Mouse (Mus musculus) forebrain, embryonic 12.5 days (tissue): Measurements from ENCODE around the gene Nrl. TPM values are rescaled to one million over a fixed set of nuclear protein-coding genes. Genes with fewer than 3 reads are reported as not detected.

Experiments used
- ATAC-seq: fragments of 200-750 bp; cut with Nextera tagmentation; 2 replicates; pipeline ENCODE4 v1.8.0; 2017; ENCODE audit warnings: moderate TSS enrichment; ENCODE audit not compliant: low FRiP score
- H3K27ac ChIP-seq: fragments of 300-500 bp; sonication (generic); 2 replicates; pipeline ENCODE4 v1.5.1; 2016; ENCODE audit warnings: mild to moderate bottlenecking
- H3K27me3 ChIP-seq: fragments of 300-500 bp; sonication (generic); 2 replicates; pipeline ENCODE4 v1.6.1; 2016; ENCODE audit warnings: mild to moderate bottlenecking
- H3K36me3 ChIP-seq: fragments of 300-500 bp; sonication (generic); replicated peaks from 2 replicates; pipeline ENCODE4 v1.6.1; 2016; ENCODE audit warnings: mild to moderate bottlenecking
- H3K4me1 ChIP-seq: fragments of 300-500 bp; sonication (generic); 2 replicates; pipeline ENCODE4 v1.6.1; 2016
- H3K4me2 ChIP-seq: fragments of 300-500 bp; sonication (generic); 2 replicates; pipeline ENCODE4 v1.6.1; 2016; ENCODE audit warnings: mild to moderate bottlenecking, moderate library complexity
- H3K4me3 ChIP-seq: fragments of 300-500 bp; sonication (generic); replicated peaks from 2 replicates; pipeline ENCODE4 v1.5.1; 2016; ENCODE audit warnings: mild to moderate bottlenecking
- H3K9ac ChIP-seq: fragments of 300-500 bp; sonication (generic); 2 replicates; pipeline ENCODE4 v1.6.1; 2016; ENCODE audit warnings: mild to moderate bottlenecking
- H3K9me3 ChIP-seq: fragments of 300-500 bp; sonication (generic); 2 replicates; pipeline ENCODE4 v1.6.1; 2016
- WGBS: fragments of 180-500 bp; shearing (Covaris S2); methylation state at CpG from one replicate; pipeline ENCODE4 v1.1.7; 2016; 5-methylcytosine and 5-hydroxymethylcytosine counted together
- polyA plus RNA-seq: library from polyadenylated mRNA; unstranded; fragments of >200 nt; fragmentation: Nextera tagmentation; extraction: Ambion mirVana; gene quantifications from 2 replicates; pipeline ENCODE4 v1.2.1, GENCODE M21; 2016

The Nrl gene
- polyA plus RNA-seq, 1 experiment from 2014 or later: not detected

GRCm38 (mm10) chr14:55555788-55556187 lies 31.0 kb upstream of the Nrl start:
- Histone ChIP-seq H3K9me3 (no peaks in the 10 kb centered on the region), H3K36me3 (no peaks in the 10 kb centered on the region), H3K4me1 (peaks cover 5% of the 10 kb centered on the region; the same call in 1 of the 2 replicates), H3K4me2 (no peak overlapping the region), H3K9ac (no peak overlapping the region), H3K27me3 (no peaks in the 10 kb centered on the region), H3K27ac (no peak overlapping the region), H3K4me3 (no peak overlapping the region)
- WGBS: 75% methylated on average over 3 of the region's 3 CpGs
- no peak for ATAC-seq

DNA sequence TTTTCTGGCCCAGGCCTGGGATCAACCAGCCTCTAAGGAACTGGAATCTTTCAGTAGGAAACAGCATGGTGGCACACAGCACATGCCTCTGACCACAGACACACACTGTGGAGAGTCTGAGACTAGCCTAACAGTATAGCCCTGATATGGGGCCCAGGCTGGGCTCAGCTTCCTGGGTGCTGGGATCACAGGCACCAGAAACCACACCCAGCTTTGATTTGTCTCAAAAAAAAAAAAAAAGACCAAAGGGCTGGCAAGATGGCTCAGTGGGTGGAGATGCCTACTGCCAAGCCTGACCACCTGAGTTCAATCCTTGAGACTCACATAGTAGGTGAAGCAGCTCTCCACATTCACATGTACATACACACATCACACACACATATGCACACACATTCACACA lies 29.9 kb upstream of the Nrl start:
- no peak overlapping the region for H3K27ac ChIP-seq
- ATAC-seq: no peak
- H3K4me3 ChIP-seq: no peak overlapping the region
- peaks cover 5% of the 10 kb centered on the region; the same call in 1 of the 2 replicates for H3K4me1 ChIP-seq
- H3K9ac ChIP-seq: no peak overlapping the region
- H3K9me3 ChIP-seq: no peaks in the 10 kb centered on the region
- no peaks in the 10 kb centered on the region for H3K36me3 ChIP-seq
- H3K27me3 ChIP-seq: no peaks in the 10 kb centered on the region
- no peak overlapping the region for H3K4me2 ChIP-seq

DNA sequence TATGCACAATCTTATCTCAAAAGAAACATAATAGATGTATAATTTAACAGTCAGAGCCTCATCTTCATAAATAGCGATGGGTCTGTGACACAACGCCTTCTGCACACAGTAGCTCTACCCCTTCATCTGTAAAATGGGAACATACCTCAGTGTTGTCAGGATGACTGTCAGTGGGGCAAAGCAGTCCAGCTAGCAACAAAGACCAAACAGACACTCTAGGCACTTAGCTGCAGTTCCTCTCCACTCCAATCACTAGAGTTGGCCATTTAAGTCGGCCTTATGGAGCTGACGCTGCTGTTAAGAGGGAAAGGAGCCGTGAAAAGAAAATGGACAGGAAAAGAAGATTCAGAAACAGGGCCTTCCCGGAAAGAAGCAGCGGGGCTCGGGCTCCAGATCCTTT lies 27.0 kb upstream of the Nrl start:
- Histone ChIP-seq H3K36me3 (peaks cover 20% of the 10 kb centered on the region), H3K4me1 (peaks cover under 1% of the 10 kb centered on the region; the same call in 1 of the 2 replicates), H3K27ac (no peak overlapping the region), H3K27me3 (no peaks in the 10 kb centered on the region), H3K4me2 (no peak overlapping the region), H3K4me3 (no peak overlapping the region), H3K9ac (no peak overlapping the region), H3K9me3 (no peaks in the 10 kb centered on the region)
- no peak for ATAC-seq
- 94% methylated on average over 8 of the region's 8 CpGs for WGBS

DNA sequence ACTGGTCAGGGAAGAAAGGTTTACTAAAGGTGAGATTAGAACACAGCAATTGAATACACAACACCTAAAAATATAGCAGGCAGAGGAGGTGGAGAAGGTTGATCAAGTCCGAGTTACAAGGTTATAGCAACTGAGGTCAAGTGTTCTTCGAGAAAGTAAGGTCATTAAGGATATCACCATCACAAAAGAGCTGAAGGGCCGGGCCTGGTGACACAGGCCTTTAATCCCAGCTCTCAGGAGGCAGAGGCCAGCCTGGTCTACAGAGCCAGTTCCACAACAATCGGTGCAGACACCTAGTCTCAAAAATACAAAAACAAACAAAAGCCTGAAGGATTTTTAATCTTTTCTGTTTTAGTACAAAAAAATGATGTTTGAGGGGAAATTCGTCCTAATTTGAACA lies 26.6 kb upstream of the Nrl start:
- H3K27me3 ChIP-seq: no peaks in the 10 kb centered on the region
- H3K9ac ChIP-seq: no peak overlapping the region
- ATAC-seq: no peak
- no peak overlapping the region for H3K27ac ChIP-seq
- H3K4me2 ChIP-seq: no peak overlapping the region
- no peaks in the 10 kb centered on the region for H3K4me1 ChIP-seq
- H3K9me3 ChIP-seq: no peaks in the 10 kb centered on the region
- H3K4me3 ChIP-seq: no peak overlapping the region
- WGBS: 71% methylated on average over 5 of the region's 5 CpGs
- peaks cover 22% of the 10 kb centered on the region for H3K36me3 ChIP-seq

DNA sequence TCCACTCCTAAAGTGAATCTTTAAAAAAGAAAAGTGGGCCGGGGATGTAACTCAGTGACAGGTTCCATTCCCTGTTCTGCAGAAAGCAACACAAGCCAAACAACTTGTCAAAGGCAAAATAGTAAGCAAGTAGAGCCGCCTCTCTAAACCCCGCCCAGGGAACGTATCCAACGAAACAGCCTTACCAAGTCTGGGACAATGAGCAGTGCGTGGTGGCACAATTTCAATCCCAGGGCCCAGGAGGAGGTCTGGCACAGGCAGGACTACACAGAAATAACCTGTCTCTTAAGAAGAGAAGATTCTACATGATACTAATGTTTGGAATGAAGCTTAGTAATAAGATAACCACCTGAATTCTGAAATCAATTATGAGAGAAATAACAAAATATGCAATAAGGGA lies 25.4 kb upstream of the Nrl start:
- Histone ChIP-seq H3K27me3 (no peaks in the 10 kb centered on the region), H3K4me2 (no peak overlapping the region), H3K4me3 (no peak overlapping the region), H3K9me3 (no peaks in the 10 kb centered on the region), H3K27ac (no peak overlapping the region), H3K36me3 (peaks cover 26% of the 10 kb centered on the region), H3K9ac (no peak overlapping the region), H3K4me1 (no peaks in the 10 kb centered on the region)
- 88% methylated on average over 6 of the region's 6 CpGs for WGBS
- no peak for ATAC-seq

DNA sequence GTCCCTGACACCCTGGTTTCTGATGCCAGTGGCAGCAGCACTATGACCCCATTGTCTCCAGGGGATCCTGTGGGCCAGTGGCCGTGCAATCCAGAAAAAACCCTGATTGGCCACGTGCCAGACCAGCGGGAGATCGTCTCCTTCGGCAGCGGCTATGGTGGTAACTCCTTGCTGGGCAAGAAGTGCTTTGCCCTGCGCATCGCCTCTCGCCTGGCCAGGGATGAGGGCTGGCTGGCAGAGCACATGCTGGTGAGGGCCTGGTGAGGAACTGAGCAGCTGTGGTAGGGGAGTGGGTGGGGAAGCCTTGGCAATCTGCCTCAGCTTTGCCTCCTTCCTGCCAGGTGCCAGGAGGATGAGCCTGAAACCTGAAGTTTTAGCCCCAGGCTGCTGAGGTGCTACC lies 19.6 kb upstream of the Nrl start:
- Histone ChIP-seq H3K9ac (peak overlapping the region; percentile 38; the same call in 1 of the 2 replicates), H3K36me3 (peaks cover 38% of the 10 kb centered on the region)

DNA sequence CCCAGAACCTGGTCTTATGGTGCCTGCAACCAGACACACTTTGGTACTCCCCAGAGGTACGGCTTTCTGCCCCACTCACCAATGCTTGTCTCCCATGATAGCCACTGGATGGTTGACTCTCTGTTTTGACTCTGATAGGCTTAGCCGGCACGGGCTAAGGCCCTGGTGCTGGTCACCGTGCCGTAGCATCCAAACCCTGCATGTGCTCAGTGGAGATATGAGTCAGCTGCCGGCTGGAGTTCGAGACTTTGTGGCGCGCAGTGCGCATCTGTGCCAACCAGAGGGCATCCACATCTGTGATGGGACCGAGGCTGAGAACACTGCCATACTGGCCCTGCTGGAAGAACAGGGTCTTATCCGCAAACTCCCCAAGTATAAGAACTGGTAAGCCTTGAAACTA lies 17.5 kb upstream of the Nrl start:
- WGBS: 97% methylated on average over 12 of the region's 12 CpGs

More for the DNA sequence above, 19.6 kb upstream of the Nrl start:
- 85% methylated on average over 9 of the region's 9 CpGs for WGBS
- Histone ChIP-seq H3K4me3 (no peak overlapping the region), H3K27ac (0 out of 2 replicates have a peak overlapping the region, but pooled peaks have one; percentile 19), H3K4me1 (peaks cover 19% of the 10 kb centered on the region), H3K27me3 (no peaks in the 10 kb centered on the region), H3K9me3 (no peaks in the 10 kb centered on the region), H3K4me2 (no peak overlapping the region)
- no peak for ATAC-seq

DNA sequence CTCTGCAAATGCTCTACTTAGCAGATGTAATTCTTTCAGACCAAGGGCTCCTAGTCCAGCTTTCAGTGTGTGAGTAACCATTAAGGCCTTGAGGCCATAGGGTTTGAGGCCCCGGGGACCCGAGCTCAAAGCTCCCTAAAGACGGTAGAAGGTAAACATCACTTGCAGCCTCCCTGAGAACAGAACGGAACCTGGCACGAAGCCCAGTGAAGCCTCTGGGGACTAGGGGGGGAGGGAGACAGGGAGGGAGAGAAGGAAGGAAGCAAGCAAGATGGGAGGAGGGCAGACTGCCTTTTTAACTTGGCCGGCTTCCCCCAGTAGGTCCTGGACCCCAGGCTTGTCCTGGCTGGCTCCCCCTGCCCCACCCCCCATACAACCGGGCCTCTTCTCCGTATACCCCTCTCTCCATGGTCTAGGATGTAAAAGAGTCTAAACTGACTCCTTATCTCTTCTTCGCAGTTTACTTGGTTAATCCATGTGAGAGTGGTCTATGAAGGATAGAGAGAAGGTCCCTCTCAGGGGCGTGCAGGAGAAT lies 16.1 kb upstream of the Nrl start:
- H3K9ac ChIP-seq: peak overlapping the region; percentile 72
- H3K27me3 ChIP-seq: 0 out of 2 replicates have a peak, but pooled peaks cover 3% of the 10 kb centered on the region
- peak overlapping the region; percentile 83 for H3K27ac ChIP-seq
- peaks cover 19% of the 10 kb centered on the region for H3K4me1 ChIP-seq
- 7% methylated on average over 10 of the region's 10 CpGs for WGBS
- peak overlapping the region; percentile 57 for H3K4me3 ChIP-seq
- peak; percentile 72 for ATAC-seq
- peaks cover 16% of the 10 kb centered on the region for H3K36me3 ChIP-seq
- H3K9me3 ChIP-seq: no peaks in the 10 kb centered on the region
- H3K4me2 ChIP-seq: peak overlapping the region; percentile 90

More for the DNA sequence above, 17.5 kb upstream of the Nrl start:
- Histone ChIP-seq H3K27ac (no peak overlapping the region), H3K36me3 (peaks cover 19% of the 10 kb centered on the region), H3K27me3 (0 out of 2 replicates have a peak, but pooled peaks cover 3% of the 10 kb centered on the region), H3K4me2 (no peak overlapping the region), H3K9me3 (no peaks in the 10 kb centered on the region), H3K4me3 (no peak overlapping the region), H3K9ac (no peak overlapping the region), H3K4me1 (peaks cover 19% of the 10 kb centered on the region)
- ATAC-seq: no peak

DNA sequence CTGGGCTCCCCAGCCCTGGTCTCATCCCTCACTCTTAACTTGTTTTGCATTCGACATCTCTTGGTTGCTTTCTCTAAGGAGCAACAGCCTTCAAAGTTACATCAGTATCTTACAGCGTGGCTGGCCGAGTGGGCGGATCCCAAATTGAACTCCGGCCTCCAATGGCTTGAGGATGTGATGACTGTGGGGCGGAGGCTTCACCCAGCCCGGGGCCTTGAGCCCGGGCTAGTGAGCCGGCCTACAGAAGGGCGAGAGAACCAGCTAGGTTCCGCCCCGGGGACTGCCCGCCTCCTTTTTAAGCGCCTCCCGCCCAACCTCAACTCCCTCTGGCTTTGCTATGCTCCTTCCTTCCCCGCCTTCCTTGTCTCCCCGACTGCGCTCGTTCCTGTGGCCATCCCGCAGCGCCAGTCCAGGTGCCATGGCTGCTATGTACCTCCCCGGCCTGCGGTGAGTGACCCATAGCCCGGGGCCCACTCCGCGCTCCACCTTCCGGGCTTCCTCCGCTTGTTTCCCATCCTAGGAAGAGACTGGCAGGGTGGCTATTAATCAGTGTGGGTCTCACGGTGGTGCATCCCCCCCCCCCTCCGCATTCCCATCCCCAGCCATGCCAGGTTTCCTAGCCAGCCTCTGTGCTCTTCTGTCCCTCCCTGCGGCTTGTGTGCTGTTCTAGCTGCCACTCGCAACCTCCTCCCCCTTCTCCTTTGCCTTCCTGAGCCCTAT lies 15.4 kb upstream of the Nrl start, which contains the start of gene Pck2:
Gene Pck2 (plus strand): TSS at position 200 of the 720 bp plus-strand sequence.
- ATAC-seq: peak; percentile 84
- H3K27me3 ChIP-seq: 0 out of 2 replicates have a peak, but pooled peaks cover 3% of the 10 kb centered on the region
- peak within 1 kb of the TSS; percentile 72 for H3K9ac ChIP-seq
- peaks cover 19% of the 10 kb centered on the region for H3K4me1 ChIP-seq
- H3K4me2 ChIP-seq: peak within 1 kb of the TSS; percentile 90
- 0% methylated on average over 32 of the region's 32 CpGs for WGBS
- peak within 1 kb of the TSS; percentile 57 for H3K4me3 ChIP-seq
- peaks cover 13% of the 10 kb centered on the region for H3K36me3 ChIP-seq
- H3K27ac ChIP-seq: peak within 1 kb of the TSS; percentile 83
- no peaks in the 10 kb centered on the region for H3K9me3 ChIP-seq

GRCm38 (mm10) chr14:55536116-55536745 lies 11.4 kb upstream of the Nrl start:
- no peak for ATAC-seq
- H3K4me3 ChIP-seq: no peak overlapping the region
- H3K4me2 ChIP-seq: no peak overlapping the region
- WGBS: 61% methylated on average over 6 of the region's 6 CpGs
- no peaks in the 10 kb centered on the region for H3K36me3 ChIP-seq
- no peak overlapping the region for H3K27ac ChIP-seq
- H3K27me3 ChIP-seq: 0 out of 2 replicates have a peak, but pooled peaks cover 3% of the 10 kb centered on the region
- no peaks in the 10 kb centered on the region for H3K9me3 ChIP-seq
- no peak overlapping the region for H3K9ac ChIP-seq
- H3K4me1 ChIP-seq: peaks cover 15% of the 10 kb centered on the region

GRCm38 (mm10) chr14:55527940-55528339 lies 3.2 kb upstream of the Nrl start:
- Histone ChIP-seq H3K9me3 (no peaks in the 10 kb centered on the region), H3K36me3 (no peaks in the 10 kb centered on the region), H3K27me3 (peaks cover 15% of the 10 kb centered on the region), H3K4me2 (no peak overlapping the region), H3K27ac (no peak overlapping the region), H3K4me3 (no peak overlapping the region), H3K4me1 (no peaks in the 10 kb centered on the region), H3K9ac (no peak overlapping the region)
- WGBS: 18% methylated on average over 3 of the region's 3 CpGs
- ATAC-seq: no peak

DNA sequence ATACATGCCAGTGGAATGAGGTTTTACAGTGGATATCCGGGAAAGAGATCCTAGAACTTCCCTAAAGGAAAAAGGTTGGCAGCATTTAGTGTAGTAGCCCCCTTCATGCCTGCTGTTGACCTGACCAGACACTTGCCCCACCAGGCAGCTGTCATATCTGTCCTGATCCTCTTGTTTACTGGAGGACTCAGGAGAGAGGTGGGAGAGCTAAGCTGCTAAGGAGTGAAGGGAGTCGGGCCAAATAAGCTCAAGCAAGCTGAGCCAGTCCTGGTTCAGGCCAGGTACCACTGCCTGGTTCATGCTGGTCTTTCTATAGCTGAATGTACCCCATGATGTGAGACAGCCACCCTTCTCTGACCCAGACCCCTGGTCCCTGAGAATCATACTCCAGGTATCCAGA lies 1.9 kb upstream of the Nrl start:
- no peak overlapping the region for H3K9ac ChIP-seq
- H3K27ac ChIP-seq: no peak overlapping the region
- WGBS: 82% methylated on average over 2 of the region's 2 CpGs
- H3K4me2 ChIP-seq: no peak overlapping the region
- ATAC-seq: no peak
- no peaks in the 10 kb centered on the region for H3K9me3 ChIP-seq
- no peaks in the 10 kb centered on the region for H3K4me1 ChIP-seq
- H3K36me3 ChIP-seq: no peaks in the 10 kb centered on the region
- no peak overlapping the region for H3K4me3 ChIP-seq
- H3K27me3 ChIP-seq: peaks cover 28% of the 10 kb centered on the region
